8 mouse cellular contexts compared by ENCODE assay signal in genomic region chr7:44373889-44374652, GRCm38 (mm10). TPM values are rescaled to one million over a fixed set of nuclear protein-coding genes. Genes with fewer than 3 reads are reported as not detected.
DNase-seq lines count a peak whose midpoint lies in the region; ATAC-seq and TF ChIP-seq lines count a peak whose summit lies in the region.

No protein-coding gene starts in this region.

- TF ChIP-seq POLR2A in CH12.LX (IDR thresholded peaks at IDR 0.05; ENCODE audit: low read depth, low read length): no peak; the same call in 1 of the 2 replicates
- 0 out of 2 replicates have a peak, but pooled peaks have one; percentile 38 for TF ChIP-seq POLR2A in testis, adult 2 months (IDR thresholded peaks at IDR 0.05; ENCODE audit: control insufficient read depth, low read depth, low read length)

- H3K27ac ChIP-seq in CH12.LX (ENCODE audit: insufficient read depth, low read depth): no peak overlapping the region
- peak overlapping the region; percentile 49 for H3K27ac ChIP-seq in forebrain, embryonic 13.5 days
- H3K27ac ChIP-seq in liver, postnatal 0 days (ENCODE audit: low read depth): no peak overlapping the region
- peak overlapping the region; percentile 84 for H3K27ac ChIP-seq in neural tube, embryonic 13.5 days (replicated peaks)
- peak overlapping the region; percentile 35; the same call in 1 of the 2 replicates for H3K27ac ChIP-seq in testis, adult 2 months (ENCODE audit: control insufficient read depth, insufficient read depth, low read depth, low read length)

- no peak for TF ChIP-seq EP300 in CH12.LX (IDR thresholded peaks at IDR 0.05; ENCODE audit: low read length)
- TF ChIP-seq EP300 in liver, postnatal 0 days (IDR thresholded peaks at IDR 0.05; ENCODE audit: low read depth): no peak

- peaks cover 32% of the 10 kb centered on the region for H3K27me3 ChIP-seq in CH12.LX (replicated peaks)
- H3K27me3 ChIP-seq in forebrain, embryonic 13.5 days: peaks cover 7% of the 10 kb centered on the region; the same call in 1 of the 2 replicates
- 0 out of 2 replicates have a peak, but pooled peaks cover 2% of the 10 kb centered on the region for H3K27me3 ChIP-seq in liver, postnatal 0 days (ENCODE audit: insufficient read depth, low read length)
- no peaks in the 10 kb centered on the region for H3K27me3 ChIP-seq in neural tube, embryonic 13.5 days
- H3K27me3 ChIP-seq in testis, adult 2 months (ENCODE audit: control insufficient read depth, insufficient read depth, low read length): no peaks in the 10 kb centered on the region

- DNase-seq in CH12.LX (ENCODE audit: extremely low read depth): peak; percentile 88
- DNase-seq in c-Kit-positive CD71-positive TER-119-negative erythroid progenitor cells, embryonic 14.5 days (ENCODE audit: low read depth): peak; percentile 83
- DNase-seq in heart, postnatal 14 days: peak; percentile 69 to 82
- DNase-seq in layer of hippocampus, adult 11-12 months (ENCODE audit: low spot score): peak; percentile 95
- peak; percentile 63 for DNase-seq in liver, postnatal 0 days

- under 1% methylated on average over 19 of the region's 19 CpGs for WGBS in forebrain, embryonic 13.5 days
- under 1% methylated on average over 19 of the region's 19 CpGs for WGBS in liver, postnatal 0 days (ENCODE audit: insufficient replicate concordance)
- WGBS in neural tube, embryonic 13.5 days: under 1% methylated on average over 19 of the region's 19 CpGs

- intact Hi-C loops in heart, postnatal 14 days (cut with DNase I): loop anchor here (5.0 to 10.0 kb wide), 2 partner anchors 93 to 181 kb away; partner anchors contain the start of genes Aspdh, Josd2 and Nr1h2

- TF ChIP-seq CTCF in CH12.LX (conservative IDR thresholded peaks at IDR 0.05 in 1 of 2, IDR thresholded peaks at IDR 0.05 in 1 of 2; ENCODE audit: low read depth in 2 of 2, low read length in 2 of 2): no peak
- TF ChIP-seq CTCF in liver, postnatal 0 days (IDR thresholded peaks at IDR 0.05; ENCODE audit: low read depth): no peak
- no peak for TF ChIP-seq CTCF in testis, adult 2 months (IDR thresholded peaks at IDR 0.05; ENCODE audit: control insufficient read depth, insufficient read depth, insufficient replicate concordance, low read depth, low read length)

- H3K4me3 ChIP-seq in CH12.LX (replicated peaks in 1 of 3; ENCODE audit: low read depth in 2 of 3, low read length in 2 of 3, poor library complexity in 1 of 3): peak overlapping the region; percentile 62 to 69 (median 68)
- peak overlapping the region; percentile 61 for H3K4me3 ChIP-seq in forebrain, embryonic 13.5 days
- peak overlapping the region; percentile 59 for H3K4me3 ChIP-seq in liver, postnatal 0 days (ENCODE audit: low read depth, low read length)
- peak overlapping the region; percentile 61 for H3K4me3 ChIP-seq in neural tube, embryonic 13.5 days
- H3K4me3 ChIP-seq in testis, adult 2 months (ENCODE audit: control insufficient read depth, low read depth, low read length): peak overlapping the region; percentile 87

- no peaks in the 10 kb centered on the region for H3K79me2 ChIP-seq in CH12.LX (replicated peaks; ENCODE audit: control insufficient read depth, extremely low read depth, insufficient read depth, poor library complexity, severe bottlenecking)

- H3K9ac ChIP-seq in CH12.LX (ENCODE audit: insufficient read depth, low read depth): peak overlapping the region; percentile 73
- peak overlapping the region; percentile 78 for H3K9ac ChIP-seq in forebrain, embryonic 13.5 days
- H3K9ac ChIP-seq in liver, postnatal 0 days (replicated peaks): peak overlapping the region; percentile 48
- H3K9ac ChIP-seq in neural tube, embryonic 13.5 days: peak overlapping the region; percentile 81

- H3K36me3 ChIP-seq in CH12.LX (replicated peaks in 1 of 2; ENCODE audit: control insufficient read depth in 1 of 2, insufficient read depth in 1 of 2, low read length in 1 of 2): no peaks in the 10 kb centered on the region
- H3K36me3 ChIP-seq in forebrain, embryonic 13.5 days (ENCODE audit: poor library complexity, severe bottlenecking): no peaks in the 10 kb centered on the region
- no peaks in the 10 kb centered on the region for H3K36me3 ChIP-seq in liver, postnatal 0 days (replicated peaks; ENCODE audit: insufficient read depth, low read length)
- H3K36me3 ChIP-seq in neural tube, embryonic 13.5 days: no peaks in the 10 kb centered on the region
- H3K36me3 ChIP-seq in testis, adult 2 months (ENCODE audit: control insufficient read depth, insufficient read depth, low read length): no peaks in the 10 kb centered on the region

- H3K9me3 ChIP-seq in CH12.LX (replicated peaks; ENCODE audit: low read length): peaks cover 4% of the 10 kb centered on the region
- H3K9me3 ChIP-seq in forebrain, embryonic 13.5 days (replicated peaks): no peaks in the 10 kb centered on the region
- no peaks in the 10 kb centered on the region for H3K9me3 ChIP-seq in liver, postnatal 0 days (ENCODE audit: low read length)
- H3K9me3 ChIP-seq in neural tube, embryonic 13.5 days: no peaks in the 10 kb centered on the region

- H3K4me2 ChIP-seq in CH12.LX (ENCODE audit: insufficient read depth, low read depth, poor library complexity, severe bottlenecking): peak overlapping the region; percentile 79
- H3K4me2 ChIP-seq in forebrain, embryonic 13.5 days: peak overlapping the region; percentile 82
- H3K4me2 ChIP-seq in liver, postnatal 0 days (ENCODE audit: low read depth, low read length): peak overlapping the region; percentile 91
- H3K4me2 ChIP-seq in neural tube, embryonic 13.5 days: peak overlapping the region; percentile 82

- H3K4me1 ChIP-seq in CH12.LX (ENCODE audit: control insufficient read depth in 1 of 2, insufficient read depth in 2 of 2): peaks cover 0 to 21% of the 10 kb centered on the region in 2 experiments; a peak in 2 of 4 replicates
- H3K4me1 ChIP-seq in forebrain, embryonic 13.5 days: peaks cover 20% of the 10 kb centered on the region
- peaks cover 12% of the 10 kb centered on the region for H3K4me1 ChIP-seq in liver, postnatal 0 days (ENCODE audit: insufficient read depth)
- H3K4me1 ChIP-seq in neural tube, embryonic 13.5 days (replicated peaks): peaks cover 15% of the 10 kb centered on the region
- H3K4me1 ChIP-seq in testis, adult 2 months (ENCODE audit: control insufficient read depth, insufficient read depth, low read length): peaks cover 16% of the 10 kb centered on the region

- TF ChIP-seq RAD21 in CH12.LX (IDR thresholded peaks at IDR 0.05; ENCODE audit: low read depth, low read length): no peak

- dilution Hi-C loops in CH12.LX (cut with MboI; ENCODE audit: extremely low pct_ligation_motif_present, extremely low pct_unique_long_range_greater_than_20kb, low sequenced_read_pairs): no loop called here

- ATAC-seq in forebrain, embryonic 13.5 days: peak; percentile 93
- peak; percentile 91 for ATAC-seq in liver, postnatal 0 days
- ATAC-seq in neural tube, embryonic 13.5 days (ENCODE audit: low read depth): peak; percentile 91

- in situ Hi-C loops in CH12.LX (cut with MboI; ENCODE audit: low pct_ligation_motif_present, low pct_unique_long_range_greater_than_20kb, low sequenced_read_pairs): no loop called here

TF ChIP-seq in CH12.LX, 34 proteins besides CTCF, POLR2A, EP300 and RAD21 (continues in another document):
- TF ChIP-seq MYC (IDR thresholded peaks at IDR 0.05; ENCODE audit: low read depth, low read length) (peak; percentile 41), NELFE (IDR thresholded peaks at IDR 0.05; ENCODE audit: low read depth, low read length) (0 out of 2 replicates have a peak, but pooled peaks have one; percentile 26), KAT2A (IDR thresholded peaks at IDR 0.05; ENCODE audit: insufficient replicate concordance, low read length) (peak; percentile 98), TCF12 (IDR thresholded peaks at IDR 0.05; ENCODE audit: low read depth, low read length) (peak; percentile 20; the same call in 1 of the 2 replicates), RCOR1 (conservative IDR thresholded peaks at IDR 0.05; ENCODE audit: low read depth, low read length) (no peak), MXI1 (IDR thresholded peaks at IDR 0.05; ENCODE audit: low read depth, low read length) (0 out of 2 replicates have a peak, but pooled peaks have one; percentile 38), IRF4 (IDR thresholded peaks at IDR 0.05; ENCODE audit: low read depth, low read length) (peak; percentile 23; the same call in 1 of the 2 replicates), SIN3A (IDR thresholded peaks at IDR 0.05; ENCODE audit: low read length) (peak; percentile 43), MAX (IDR thresholded peaks at IDR 0.05; ENCODE audit: low read length) (peak; percentile 64), CHD2 (IDR thresholded peaks at IDR 0.05; ENCODE audit: low read length) (peak; percentile 85)

RNA-seq across cellular contexts. Expression of gene Syt3, which starts 9.8 kb away (rescaled TPM):
- total RNA-seq in CH12.LX (2012; rRNA removed) (0.08 and 0.17 TPM in 2 replicates), CH12.LX (2014; rRNA removed) (0.11 TPM in 1 of 2 replicates, not detected in the other)
- 0.30 TPM in 1 of 2 replicates, not detected in the other for polyA plus RNA-seq in CH12.LX (2012; ENCODE audit: insufficient read length, low read depth)
- 10.1 and 10.6 TPM in 2 replicates for polyA plus RNA-seq in forebrain, embryonic 13.5 days (2015; fragmentation: Nextera tagmentation; extraction: Ambion mirVana)
- total RNA-seq in heart, postnatal 14 days (2021): 1 to 10 TPM; 1.5 to 2.2 TPM
- 0.04 TPM in 1 of 2 replicates, not detected in the other for polyA plus RNA-seq in liver, postnatal 0 days (2015; fragmentation: Nextera tagmentation; extraction: Ambion mirVana)
- polyA plus RNA-seq in neural tube, embryonic 13.5 days (2015; fragmentation: Nextera tagmentation; extraction: Ambion mirVana): 24.9 and 28.4 TPM in 2 replicates
- 2.0 TPM in 2 replicates for polyA plus RNA-seq in testis, adult 2 months (2012; rRNA removed)

RNA-seq across cellular contexts. Expression of gene 1700008O03Rik, which starts 11.5 kb away (rescaled TPM):
- total RNA-seq in CH12.LX (2012; rRNA removed): 0.17 and 0.81 TPM in 2 replicates
- not detected in 2 replicates for total RNA-seq in CH12.LX (2014; rRNA removed)
- polyA plus RNA-seq in CH12.LX (2012; ENCODE audit: insufficient read length, low read depth): 0.74 and 1.7 TPM in 2 replicates
- 0.59 and 1.1 TPM in 2 replicates for polyA plus RNA-seq in forebrain, embryonic 13.5 days (2015; fragmentation: Nextera tagmentation; extraction: Ambion mirVana)
- total RNA-seq in heart, postnatal 14 days (2021): under 1 TPM in 1 of 2 experiments, not detected in 1; 0.24 TPM
- polyA plus RNA-seq in liver, postnatal 0 days (2015; fragmentation: Nextera tagmentation; extraction: Ambion mirVana): 0.15 and 0.18 TPM in 2 replicates
- polyA plus RNA-seq in neural tube, embryonic 13.5 days (2015; fragmentation: Nextera tagmentation; extraction: Ambion mirVana): 1.0 and 1.5 TPM in 2 replicates
- 112 and 131 TPM in 2 replicates for polyA plus RNA-seq in testis, adult 2 months (2012; rRNA removed)

RNA-seq across cellular contexts. Expression of gene Lrrc4b, which starts 54.7 kb away (rescaled TPM):
- total RNA-seq in CH12.LX (2012; rRNA removed) (0.04 TPM in 1 of 2 replicates, not detected in the other), CH12.LX (2014; rRNA removed) (not detected in 2 replicates)
- polyA plus RNA-seq in CH12.LX (2012; ENCODE audit: insufficient read length, low read depth): not detected in 2 replicates
- 11.6 and 12.6 TPM in 2 replicates for polyA plus RNA-seq in forebrain, embryonic 13.5 days (2015; fragmentation: Nextera tagmentation; extraction: Ambion mirVana)
- 10 to 100 TPM; 18.7 to 19.7 TPM for total RNA-seq in heart, postnatal 14 days (2021)
- not detected in 2 replicates for polyA plus RNA-seq in liver, postnatal 0 days (2015; fragmentation: Nextera tagmentation; extraction: Ambion mirVana)
- 11.3 and 13.3 TPM in 2 replicates for polyA plus RNA-seq in neural tube, embryonic 13.5 days (2015; fragmentation: Nextera tagmentation; extraction: Ambion mirVana)
- 0.46 and 0.55 TPM in 2 replicates for polyA plus RNA-seq in testis, adult 2 months (2012; rRNA removed)

Comparison
In these comparisons a context has a peak if more than half of its experiments do, and no peak if none do; other contexts are left out.
1. H3K27ac ChIP-seq: peak in forebrain, embryonic 13.5 days (single experiment), neural tube, embryonic 13.5 days (single experiment) and testis, adult 2 months (single experiment); none in CH12.LX (single experiment) and liver, postnatal 0 days (single experiment).
2. RNA of gene 1700008O03Rik, which starts 11.5 kb away (polyA plus RNA-seq): 112 to 131 TPM in testis, adult 2 months; 1.0 to 1.5 TPM in neural tube, embryonic 13.5 days, 0.74 to 1.7 TPM in CH12.LX, 0.59 to 1.1 TPM in forebrain, embryonic 13.5 days and 0.15 to 0.18 TPM in liver, postnatal 0 days; every median in the first group is over 10 times any median in the second.
3. Peak in every context shown above with its lines, with median percentiles within 50 percentile points of each other: DNase-seq, H3K4me2 ChIP-seq, H3K4me3 ChIP-seq, H3K9ac ChIP-seq and ATAC-seq.